Mouse (Mus musculus): ENCODE results near the gene Lcn12. TPM values are rescaled to one million over a fixed set of nuclear protein-coding genes. Genes with fewer than 3 reads are reported as not detected.

Gene Lcn12
- polyA plus RNA-seq, 1 experiment from 2014 or later: not detected

- H3K27me3 ChIP-seq (ENCODE audit: low read depth, poor library complexity, severe bottlenecking): no peaks in the 10 kb centered on the region
- DNase-seq (ENCODE audit: low spot score): no peak
- no peak overlapping the region for H3K4me3 ChIP-seq
- no peaks in the 10 kb centered on the region for H3K9me3 ChIP-seq (replicated peaks)
- 89% methylated on average over 2 of the region's 2 CpGs for WGBS
- no peaks in the 10 kb centered on the region for H3K36me3 ChIP-seq
- peak overlapping the region; percentile 72 for H3K27ac ChIP-seq
- H3K4me1 ChIP-seq: peaks cover 20% of the 10 kb centered on the region
Observed at GRCm38 (mm10) chr2:25465256-25465655, 28.5 kb downstream of the Lcn12 start.

- no peak overlapping the region for H3K27ac ChIP-seq
- no peak overlapping the region for H3K4me3 ChIP-seq
- no peak for DNase-seq (ENCODE audit: low spot score)
- peaks cover 4% of the 10 kb centered on the region; the same call in 1 of the 2 replicates for H3K36me3 ChIP-seq
- 86% methylated on average over 3 of the region's 3 CpGs for WGBS
- peaks cover 27% of the 10 kb centered on the region for H3K4me1 ChIP-seq
- no peaks in the 10 kb centered on the region for H3K27me3 ChIP-seq (ENCODE audit: low read depth, poor library complexity, severe bottlenecking)
- no peaks in the 10 kb centered on the region for H3K9me3 ChIP-seq (replicated peaks)
Observed at GRCm38 (mm10) chr2:25463630-25464029, 30.1 kb downstream of the Lcn12 start.

- Histone ChIP-seq H3K9me3 (replicated peaks) (no peaks in the 10 kb centered on the region), H3K27ac (peak overlapping the region; percentile 85), H3K27me3 (ENCODE audit: low read depth, poor library complexity, severe bottlenecking) (no peaks in the 10 kb centered on the region), H3K4me1 (peaks cover 27% of the 10 kb centered on the region), H3K36me3 (peaks cover 8% of the 10 kb centered on the region; the same call in 1 of the 2 replicates), H3K4me3 (peak overlapping the region; percentile 82)
- 31% methylated on average over 3 of the region's 3 CpGs for WGBS
- no peak for DNase-seq (ENCODE audit: low spot score)
Observed at GRCm38 (mm10) chr2:25461407-25461806, 32.3 kb downstream of the Lcn12 start.

GRCm38 (mm10) chr2:25460551-25461309 is 33.0 kb downstream of the Lcn12 start, which contains the start of gene Paxx:
TSS of gene Paxx (minus strand) at chr2:25461094.
- Histone ChIP-seq H3K4me1 (peaks cover 22% of the 10 kb centered on the region), H3K27me3 (ENCODE audit: low read depth, poor library complexity, severe bottlenecking) (no peaks in the 10 kb centered on the region), H3K4me3 (peak within 1 kb of the TSS; percentile 82), H3K36me3 (peaks cover 8% of the 10 kb centered on the region; the same call in 1 of the 2 replicates), H3K27ac (peak within 1 kb of the TSS; percentile 85), H3K9me3 (replicated peaks) (no peaks in the 10 kb centered on the region)
- peak; percentile 89 for DNase-seq (ENCODE audit: low spot score)
- WGBS: under 1% methylated on average over 48 of the region's 48 CpGs

GRCm38 (mm10) chr2:25460135-25460534 is 33.6 kb downstream of the Lcn12 start:
- H3K9me3 ChIP-seq (replicated peaks): no peaks in the 10 kb centered on the region
- no peaks in the 10 kb centered on the region for H3K27me3 ChIP-seq (ENCODE audit: low read depth, poor library complexity, severe bottlenecking)
- H3K4me3 ChIP-seq: peak overlapping the region; percentile 82
- no peak for DNase-seq (ENCODE audit: low spot score)
- peaks cover 17% of the 10 kb centered on the region for H3K4me1 ChIP-seq
- H3K36me3 ChIP-seq: peaks cover 8% of the 10 kb centered on the region; the same call in 1 of the 2 replicates
- 41% methylated on average over 5 of the region's 5 CpGs for WGBS
- peak overlapping the region; percentile 85 for H3K27ac ChIP-seq

- no peaks in the 10 kb centered on the region for H3K9me3 ChIP-seq (replicated peaks)
- no peak overlapping the region for H3K4me3 ChIP-seq
- H3K36me3 ChIP-seq: peaks cover 8% of the 10 kb centered on the region; the same call in 1 of the 2 replicates
- WGBS: 81% methylated on average over 5 of the region's 5 CpGs
- H3K27me3 ChIP-seq (ENCODE audit: low read depth, poor library complexity, severe bottlenecking): no peaks in the 10 kb centered on the region
- H3K4me1 ChIP-seq: peaks cover 17% of the 10 kb centered on the region
- H3K27ac ChIP-seq: no peak overlapping the region
- DNase-seq (ENCODE audit: low spot score): no peak
Observed at GRCm38 (mm10) chr2:25458911-25459310, 34.8 kb downstream of the Lcn12 start.

- Histone ChIP-seq H3K27me3 (ENCODE audit: low read depth, poor library complexity, severe bottlenecking) (no peaks in the 10 kb centered on the region), H3K4me1 (peaks cover 17% of the 10 kb centered on the region), H3K4me3 (no peak overlapping the region), H3K9me3 (replicated peaks) (no peaks in the 10 kb centered on the region), H3K27ac (no peak overlapping the region), H3K36me3 (peaks cover 8% of the 10 kb centered on the region; the same call in 1 of the 2 replicates)
- DNase-seq (ENCODE audit: low spot score): no peak
- WGBS: 88% methylated on average over 9 of the region's 9 CpGs
Observed at GRCm38 (mm10) chr2:25457022-25457896, 36.5 kb downstream of the Lcn12 start.

GRCm38 (mm10) chr2:25456205-25456953 is 37.3 kb downstream of the Lcn12 start, which contains the start of gene Clic3:
TSS of gene Clic3 (plus strand) at chr2:25456838.
- Histone ChIP-seq H3K4me3 (no peak within 1 kb of the TSS), H3K36me3 (peaks cover 8% of the 10 kb centered on the region; the same call in 1 of the 2 replicates), H3K4me1 (peaks cover 15% of the 10 kb centered on the region), H3K27ac (no peak within 1 kb of the TSS), H3K9me3 (replicated peaks) (no peaks in the 10 kb centered on the region), H3K27me3 (ENCODE audit: low read depth, poor library complexity, severe bottlenecking) (no peaks in the 10 kb centered on the region)
- DNase-seq (ENCODE audit: low spot score): no peak
- WGBS: 61% methylated on average over 14 of the region's 14 CpGs

GRCm38 (mm10) chr2:25452951-25453350 is 40.8 kb downstream of the Lcn12 start:
- no peak for DNase-seq (ENCODE audit: low spot score)
- no peaks in the 10 kb centered on the region for H3K27me3 ChIP-seq (ENCODE audit: low read depth, poor library complexity, severe bottlenecking)
- H3K36me3 ChIP-seq: no peaks in the 10 kb centered on the region
- no peaks in the 10 kb centered on the region for H3K9me3 ChIP-seq (replicated peaks)
- no peak overlapping the region for H3K4me3 ChIP-seq
- 48% methylated on average over 1 of the region's 1 CpGs for WGBS
- no peak overlapping the region for H3K27ac ChIP-seq
- H3K4me1 ChIP-seq: no peaks in the 10 kb centered on the region

- Histone ChIP-seq H3K4me1 (no peaks in the 10 kb centered on the region), H3K36me3 (0 out of 2 replicates have a peak, but pooled peaks cover 3% of the 10 kb centered on the region), H3K27me3 (ENCODE audit: low read depth, poor library complexity, severe bottlenecking) (no peaks in the 10 kb centered on the region), H3K4me3 (no peak overlapping the region), H3K27ac (no peak overlapping the region), H3K9me3 (replicated peaks) (no peaks in the 10 kb centered on the region)
- DNase-seq (ENCODE audit: low spot score): no peak
- 88% methylated on average over 8 of the region's 8 CpGs for WGBS
Observed at GRCm38 (mm10) chr2:25450853-25451647, 42.7 kb downstream of the Lcn12 start.

GRCm38 (mm10) chr2:25442682-25443081 is 51.0 kb downstream of the Lcn12 start:
- no peaks in the 10 kb centered on the region for H3K9me3 ChIP-seq (replicated peaks)
- no peak for DNase-seq (ENCODE audit: low spot score)
- 90% methylated on average over 14 of the region's 14 CpGs for WGBS
- H3K4me1 ChIP-seq: no peaks in the 10 kb centered on the region
- H3K27me3 ChIP-seq (ENCODE audit: low read depth, poor library complexity, severe bottlenecking): no peaks in the 10 kb centered on the region
- H3K27ac ChIP-seq: 0 out of 2 replicates have a peak overlapping the region, but pooled peaks have one; percentile 10
- peaks cover 10% of the 10 kb centered on the region; the same call in 1 of the 2 replicates for H3K36me3 ChIP-seq
- H3K4me3 ChIP-seq: no peak overlapping the region
